Mouse (Mus musculus) brain, embryonic 14.5 days (tissue): ENCODE results near the gene Oca2.

Source experiments
- CTCF ChIP-seq: fragments of 200-500 bp; IDR thresholded peaks from 2 replicates; pipeline ENCODE4 v1.5.1; 2012; ENCODE audit warnings: inconsistent platforms, mild to moderate bottlenecking, moderate library complexity, borderline replicate concordance; ENCODE audit not compliant: insufficient read depth, insufficient read length; ENCODE audit errors: extremely low read depth
- POLR2A ChIP-seq: fragments of 200-500 bp; IDR thresholded peaks from 2 replicates; pipeline ENCODE4 v1.6.1; 2012; ENCODE audit warnings: mild to moderate bottlenecking, inconsistent platforms, borderline replicate concordance; ENCODE audit not compliant: poor library complexity, insufficient read depth, insufficient read length, severe bottlenecking; ENCODE audit errors: extremely low read depth

DNA sequence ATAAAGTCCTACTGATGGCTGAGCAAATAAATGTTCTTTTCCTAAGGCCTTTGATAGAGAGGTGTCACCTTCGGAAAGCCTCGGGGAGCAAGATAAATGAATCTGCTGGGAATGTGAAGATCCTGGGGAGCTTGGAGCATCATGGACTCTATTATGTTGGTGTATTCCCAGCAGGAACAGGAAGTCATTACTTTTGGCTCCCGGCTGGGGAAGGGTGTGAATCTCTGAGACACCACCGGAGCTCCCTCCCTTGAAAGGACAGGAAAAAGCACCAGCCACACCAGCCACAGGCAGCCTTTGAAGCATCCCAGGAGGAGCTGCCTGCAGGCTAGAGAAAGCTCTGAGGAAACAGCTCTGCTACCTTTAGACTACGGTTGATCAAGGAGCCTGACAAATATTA is 280.2 kb downstream of the Oca2 start:
- TF ChIP-seq POLR2A (no peak), CTCF (no peak)
